Mouse (Mus musculus) spleen, adult 18-20 months (tissue): Measurements from ENCODE around the gene Zfp185.

Experiments used
- DNase-seq, 2 experiments: peaks; one replicate each; pipeline ENCODE4 v3.0.0; 2022; ENCODE audit warnings: mixed read lengths in 2 of 2

Gene Zfp185

DNA sequence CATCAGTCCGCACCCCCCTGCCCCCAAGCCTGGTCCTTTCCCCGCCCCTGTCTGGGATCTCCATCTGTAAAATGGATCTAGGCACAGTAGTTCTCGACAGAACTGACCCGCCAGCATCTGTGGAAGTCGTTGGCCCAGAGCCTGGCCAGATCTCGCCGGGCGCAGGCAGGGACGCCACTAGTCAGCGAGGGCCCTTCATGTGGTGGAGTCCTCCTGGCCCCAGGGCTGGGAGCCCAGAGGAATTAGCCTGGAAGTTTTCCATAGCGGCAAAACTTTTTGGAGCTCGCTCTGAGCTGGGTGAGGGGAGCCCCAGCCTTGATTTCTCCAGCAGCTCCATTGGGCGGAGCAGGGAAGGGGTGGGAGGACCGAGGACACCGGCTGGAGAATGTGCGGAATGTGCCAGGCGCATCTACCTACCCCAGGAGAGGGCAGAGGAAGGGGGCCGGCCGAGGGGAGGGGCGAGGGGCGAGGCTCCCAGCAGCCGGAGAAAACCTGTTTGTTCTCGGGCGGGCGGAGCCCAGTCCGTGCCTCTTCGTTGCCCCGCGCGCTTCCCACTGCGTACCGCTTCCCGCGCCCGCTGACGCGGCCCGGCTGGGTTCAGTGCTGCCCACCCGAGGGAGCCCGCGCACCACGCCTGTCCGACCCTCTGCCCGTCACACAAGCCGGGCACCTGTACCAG lies at the start of gene Zfp185:
Gene Zfp185 (plus strand): TSS at position 499 of the 679 bp plus-strand sequence.
- no peak for DNase-seq

DNA sequence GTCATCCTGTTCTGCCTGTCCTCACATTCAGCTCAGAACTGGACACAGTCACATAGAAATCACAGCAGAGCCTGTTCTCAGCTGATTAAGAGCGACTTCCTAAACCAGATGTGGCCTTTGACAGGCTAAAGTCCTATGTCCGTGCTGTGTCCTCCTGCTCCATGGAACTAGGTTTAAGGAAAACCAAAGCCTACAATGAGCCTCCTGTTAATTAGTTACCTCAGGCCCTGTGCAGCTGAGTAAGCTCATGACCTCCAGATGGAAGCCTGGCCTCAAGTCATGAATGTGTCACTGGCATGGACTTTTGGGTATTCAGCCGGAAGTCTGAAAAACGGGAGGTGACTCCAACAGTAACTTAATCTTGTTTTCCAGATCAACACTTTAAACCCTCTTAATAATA lies 33.7 kb upstream of the Zfp185 start:
- DNase-seq: no peak

DNA sequence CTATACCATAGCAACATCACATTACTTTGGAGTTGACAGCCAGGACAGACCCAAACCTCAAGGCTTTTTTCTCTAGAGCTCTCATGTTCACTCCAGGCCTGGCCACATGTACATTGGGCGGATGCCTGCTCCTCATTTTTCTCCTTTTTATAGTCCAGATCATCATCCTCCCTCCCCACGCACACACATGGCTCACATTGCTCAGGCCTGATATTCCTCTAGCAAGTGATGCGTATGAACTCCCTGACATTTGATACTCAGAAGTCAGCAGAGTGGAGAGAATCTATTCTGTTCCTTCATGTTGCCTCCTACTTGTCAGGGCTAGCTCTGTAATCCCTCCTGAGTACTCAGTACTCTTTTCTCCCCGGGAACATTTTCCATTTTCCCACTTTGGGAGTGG lies 30.7 kb upstream of the Zfp185 start:
- DNase-seq: no peak

DNA sequence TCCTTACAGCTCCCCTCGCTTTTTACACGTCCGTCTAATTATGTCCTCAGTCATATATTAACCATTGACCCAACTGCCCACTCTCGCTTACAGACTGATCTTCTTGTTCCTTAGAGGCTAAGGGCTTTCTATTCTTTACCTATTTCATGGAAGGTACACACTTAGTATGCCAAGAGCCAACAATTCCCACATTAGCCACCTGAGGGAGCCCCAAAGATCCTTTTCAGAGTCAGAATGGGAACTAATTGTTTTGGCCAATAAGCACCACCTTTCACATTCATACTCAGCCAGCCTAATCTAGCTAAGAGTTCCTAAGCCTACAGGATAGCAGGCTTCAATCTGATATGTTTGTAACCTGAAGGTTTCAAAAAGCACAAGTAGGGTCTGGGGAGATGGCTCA lies 26.7 kb upstream of the Zfp185 start:
- DNase-seq: no peak

- no peak for DNase-seq
Observed at GRCm38 (mm10) chrX:72961511-72961910, 25.6 kb upstream of the Zfp185 start.

DNA sequence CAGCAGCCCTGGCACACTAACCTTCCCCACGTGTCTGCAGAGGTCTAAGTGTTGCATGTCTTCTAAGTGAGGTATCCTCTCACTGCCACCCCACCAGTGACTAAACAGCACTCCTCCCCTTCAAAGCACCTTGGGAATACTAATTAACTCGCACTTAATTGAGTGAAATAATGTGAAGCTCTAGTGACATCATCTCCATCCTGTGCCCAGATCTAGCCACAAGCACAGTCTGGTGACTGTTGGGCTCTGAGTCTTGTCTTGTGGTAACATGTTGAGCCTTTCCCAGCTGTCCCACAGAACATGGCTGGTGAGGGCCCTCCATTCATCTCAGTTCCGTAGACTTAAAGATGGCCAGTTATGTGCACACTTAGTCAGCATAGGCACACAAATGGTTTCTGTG lies 24.4 kb upstream of the Zfp185 start:
- DNase-seq: no peak

DNA sequence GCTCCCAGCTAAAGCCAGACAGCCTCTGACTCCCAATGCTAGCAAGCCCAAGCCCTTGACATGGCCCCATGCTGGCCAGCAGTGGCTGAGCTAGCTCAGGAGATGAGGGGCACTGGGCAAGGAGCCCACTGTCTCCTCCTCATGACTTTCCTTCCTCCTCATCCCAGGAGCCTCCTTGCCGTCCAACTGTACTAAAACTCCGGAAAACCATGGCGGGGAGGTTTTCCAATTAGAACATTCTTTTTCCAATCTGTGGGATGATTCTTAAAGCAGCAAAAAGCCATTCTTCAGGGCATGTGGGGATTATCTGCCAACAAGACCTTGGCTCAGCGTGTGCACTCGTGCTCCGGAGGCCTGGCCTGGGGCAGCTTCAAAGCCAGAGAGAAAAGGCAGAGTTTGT lies 4.3 kb upstream of the Zfp185 start:
- no peak for DNase-seq

DNA sequence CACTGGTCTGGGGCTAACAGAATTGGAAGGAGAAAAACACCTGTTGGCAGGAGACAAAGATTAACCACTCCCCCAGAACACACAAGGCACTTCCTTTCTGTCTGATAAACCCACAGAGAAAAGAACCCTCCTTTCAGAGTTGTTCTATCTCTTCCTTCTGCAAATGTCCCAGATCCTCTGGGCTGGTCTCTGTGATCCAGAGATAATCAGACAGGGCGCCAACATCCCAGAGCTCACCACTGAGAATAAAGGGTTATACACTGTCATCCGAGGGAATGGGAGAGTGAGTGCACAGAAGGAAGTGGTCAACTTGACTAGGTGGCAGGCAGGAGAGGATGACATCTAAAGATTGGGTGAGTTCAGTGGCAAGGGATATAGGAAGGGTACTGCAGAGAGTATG lies 1.5 kb upstream of the Zfp185 start:
- no peak for DNase-seq

- DNase-seq: no peak
Observed at GRCm38 (mm10) chrX:72987520-72987905, 374 bp downstream of the Zfp185 start.

GRCm38 (mm10) chrX:72988431-72988830 lies 1.3 kb downstream of the Zfp185 start:
- no peak for DNase-seq

GRCm38 (mm10) chrX:72990581-72990980 lies 3.4 kb downstream of the Zfp185 start:
- DNase-seq: no peak

- no peak for DNase-seq
Observed at GRCm38 (mm10) chrX:72992291-72992919, 5.3 kb downstream of the Zfp185 start.

DNA sequence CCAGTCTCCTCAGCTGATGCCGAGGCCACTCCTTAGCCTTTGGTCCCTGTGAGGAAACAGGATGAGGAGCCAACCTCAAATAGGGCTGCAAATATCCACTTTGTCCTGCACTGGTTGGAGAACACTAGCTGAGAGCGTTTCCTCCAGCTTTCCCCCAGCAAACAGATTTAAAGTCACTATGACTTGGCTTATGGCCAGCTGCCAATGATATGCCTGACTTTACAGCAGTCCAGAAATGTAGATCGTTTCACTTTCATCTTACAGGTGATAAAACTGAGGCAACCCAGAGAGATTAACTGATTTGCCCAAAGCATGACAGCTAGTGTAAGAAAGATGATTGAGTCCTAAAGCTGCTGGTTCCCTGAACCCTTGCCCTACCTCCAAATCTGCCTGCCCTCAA lies 8.4 kb downstream of the Zfp185 start:
- DNase-seq: no peak

- no peak for DNase-seq
Observed at GRCm38 (mm10) chrX:73003110-73003509, 16.0 kb downstream of the Zfp185 start.

DNA sequence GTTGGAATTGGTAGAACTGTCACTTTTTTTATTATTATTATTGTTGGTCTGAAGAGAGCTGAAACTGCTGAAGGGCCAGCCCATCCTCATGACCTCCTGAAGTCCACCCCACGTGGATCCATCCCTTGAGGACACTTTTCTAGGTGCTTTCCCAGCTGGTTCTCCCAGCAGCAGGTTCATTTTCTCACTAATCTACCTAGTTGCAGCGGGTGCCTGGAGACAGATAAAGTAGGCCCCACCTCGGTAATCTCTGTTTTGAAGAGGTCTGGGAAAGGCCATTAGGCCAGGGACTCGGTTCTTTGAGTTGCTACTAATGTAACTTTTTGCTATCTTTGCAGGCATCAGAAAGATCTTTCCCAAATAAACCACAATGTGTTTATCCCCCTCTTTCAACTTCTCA lies 18.5 kb downstream of the Zfp185 start:
- DNase-seq: no peak

DNA sequence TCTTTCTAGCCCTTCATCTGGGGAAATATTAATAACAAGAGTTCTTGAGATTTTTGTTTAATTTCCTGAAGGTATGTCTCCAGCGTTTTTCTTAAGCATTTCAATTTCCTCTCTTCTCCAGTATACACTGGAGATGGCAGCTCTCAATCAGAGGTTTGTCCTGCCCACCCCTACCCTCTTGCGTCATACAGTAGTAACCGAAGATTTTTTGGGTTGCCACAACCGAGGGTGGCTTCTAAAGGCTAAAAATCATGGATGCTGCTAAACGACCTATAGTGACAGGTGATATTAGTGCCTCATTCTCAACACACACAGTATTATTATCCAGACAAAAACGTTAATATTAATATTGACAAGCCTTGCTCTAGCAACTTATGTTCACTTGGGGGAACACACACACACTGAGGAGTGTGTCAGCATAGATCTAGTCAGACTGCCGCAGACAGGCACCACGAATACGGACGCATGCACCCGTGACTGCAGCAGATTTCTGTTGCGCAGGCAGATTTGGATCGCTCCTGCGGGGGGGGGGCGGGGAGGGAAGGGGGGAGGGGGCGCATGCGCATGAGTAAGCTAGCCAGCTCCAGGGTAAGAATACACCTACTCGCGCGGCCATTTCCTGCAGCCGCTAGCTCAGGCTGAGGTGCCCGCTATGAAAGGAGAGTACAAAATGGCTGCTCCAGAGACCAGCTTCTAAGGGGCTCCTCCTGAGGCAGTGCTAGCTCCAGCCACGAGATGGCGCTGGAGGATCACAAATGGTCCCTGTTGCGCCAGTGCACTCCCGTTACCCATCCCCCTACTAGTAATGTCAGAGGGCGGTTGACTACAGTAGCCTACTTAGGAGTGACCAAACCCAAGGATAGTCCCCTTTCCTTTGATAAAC lies 20.7 kb downstream of the Zfp185 start:
- DNase-seq: peak; percentile 82 to 88

DNA sequence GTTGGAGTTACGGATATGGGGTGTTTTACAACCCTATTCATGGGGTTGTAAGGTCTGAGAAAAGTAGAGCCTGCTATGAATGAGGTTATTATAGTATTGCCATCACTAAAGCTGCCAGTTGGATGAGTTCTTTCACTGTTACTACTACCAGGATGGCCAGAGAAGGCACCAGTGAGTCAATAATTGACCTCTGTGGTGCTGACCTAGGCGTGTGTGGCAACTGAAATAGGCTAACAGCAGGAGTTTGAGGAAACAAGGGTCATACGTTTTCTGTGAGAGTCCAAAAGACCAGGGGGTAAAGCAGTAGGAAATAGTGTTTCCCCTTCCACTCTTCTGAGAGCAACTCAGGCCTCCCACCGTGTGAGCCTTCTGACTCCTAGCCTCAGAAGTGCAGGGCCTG lies 25.7 kb downstream of the Zfp185 start:
- DNase-seq: no peak

DNA sequence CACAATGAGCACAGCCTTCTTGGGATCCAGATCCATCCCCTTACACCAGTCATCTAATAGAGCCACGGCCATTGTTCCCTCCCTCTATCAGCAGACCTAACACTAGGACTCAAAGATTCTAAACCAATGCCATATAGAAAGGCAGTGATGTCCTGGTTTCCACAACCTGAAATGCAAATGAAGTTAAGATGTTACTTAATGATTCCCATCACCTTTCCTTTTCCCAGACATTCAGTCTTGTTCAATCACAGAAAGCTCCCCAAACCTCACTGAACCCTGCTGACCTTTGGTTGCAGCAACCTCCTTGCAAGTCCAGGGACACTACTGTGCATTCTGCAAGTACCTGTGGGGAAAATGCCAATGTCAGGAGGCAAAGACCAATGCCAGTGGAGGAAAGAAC lies 49.9 kb downstream of the Zfp185 start, which contains the start of gene Pnma5:
Gene Pnma5 (minus strand): TSS at position 101 of the 400 bp plus-strand sequence.
- DNase-seq: no peak

DNA sequence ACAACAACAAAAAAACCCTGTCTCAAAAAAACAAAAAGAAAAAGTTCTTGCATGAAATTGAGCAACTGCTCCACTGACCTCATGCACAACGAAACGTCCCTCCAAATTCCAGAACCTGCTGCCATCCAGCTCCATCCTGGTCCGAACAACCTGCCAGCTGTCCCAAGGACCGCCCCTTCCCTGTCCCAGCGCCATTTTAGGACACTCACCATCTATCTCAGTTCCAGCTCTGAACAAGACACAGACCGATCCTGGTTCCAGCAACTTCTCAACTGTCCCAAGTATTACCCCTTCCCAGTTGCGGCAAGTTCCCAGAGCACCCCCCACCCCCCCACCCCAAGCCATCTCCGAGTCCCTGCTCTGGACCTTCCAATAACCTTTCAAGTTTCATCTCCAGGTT lies 51.7 kb downstream of the Zfp185 start:
- DNase-seq: no peak

DNA sequence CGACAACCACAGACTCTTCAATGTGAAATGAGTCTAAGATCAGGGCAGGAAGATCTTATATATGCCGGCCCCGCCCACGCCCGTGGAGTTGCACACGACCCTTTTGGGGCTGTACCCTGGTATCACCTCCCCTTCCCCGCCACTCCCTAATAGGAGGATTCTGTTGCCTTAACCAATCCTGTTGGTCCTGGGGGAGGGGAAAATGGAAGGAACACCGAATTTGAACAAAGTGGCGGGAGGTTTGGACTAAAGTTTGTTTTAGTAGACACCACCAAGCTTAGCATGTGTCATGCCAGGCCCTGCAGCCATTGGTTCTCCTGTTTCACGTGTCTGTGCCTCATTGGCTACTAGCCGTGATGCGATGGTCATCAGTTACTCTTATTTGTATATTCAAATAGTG lies 52.5 kb downstream of the Zfp185 start:
- DNase-seq: no peak

- DNase-seq: peak; percentile 75 to 81
Observed at GRCm38 (mm10) chrX:73053860-73054563, 66.9 kb downstream of the Zfp185 start.

GRCm38 (mm10) chrX:73061528-73061927 lies 74.4 kb downstream of the Zfp185 start:
- DNase-seq: no peak

DNA sequence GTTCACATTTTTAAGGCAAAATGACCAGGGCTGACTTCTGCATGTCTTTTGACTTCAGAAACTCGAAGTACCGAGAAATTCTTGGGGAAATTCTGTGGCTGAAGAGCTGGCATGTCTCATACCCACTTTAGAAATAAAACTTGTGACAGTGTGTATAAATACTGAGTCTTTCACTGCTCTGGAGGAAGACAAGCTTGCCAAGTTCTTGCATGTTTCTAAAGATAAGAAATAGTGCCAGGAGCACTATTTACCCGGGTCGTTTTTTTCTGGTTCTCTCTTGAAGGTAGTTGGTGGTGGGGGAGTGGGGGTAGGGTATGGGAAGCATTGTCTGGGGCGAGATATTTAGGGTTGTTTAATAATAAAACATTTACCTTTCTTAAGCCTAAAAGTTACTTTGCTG lies 75.2 kb downstream of the Zfp185 start:
- no peak for DNase-seq
